Mouse (Mus musculus): ENCODE measurements around the gene Baz2a.

DNA sequence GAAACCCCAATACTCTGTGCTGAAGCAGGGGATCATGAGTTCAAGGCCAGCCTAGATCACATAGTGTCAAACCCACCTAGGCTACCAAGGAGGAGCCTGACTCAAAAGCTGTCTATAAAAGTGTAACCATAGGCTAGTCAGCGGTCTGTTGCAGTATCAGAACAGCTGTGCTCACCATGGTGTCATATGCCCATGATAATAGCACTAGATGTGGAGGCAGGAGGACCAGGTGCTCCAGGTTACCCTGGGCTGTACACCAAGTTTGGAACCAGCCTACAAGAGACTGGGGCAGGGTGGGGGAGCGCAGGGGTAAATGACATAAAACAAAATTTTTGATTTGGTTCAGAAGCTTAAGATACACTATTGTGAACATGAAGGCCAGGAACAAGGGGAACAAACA, 41.6 kb upstream of the Baz2a start:
- TF ChIP-seq POLR2A (IDR thresholded peaks at IDR 0.05; ENCODE audit: low read depth, low read length) (no peak), CTCF (IDR thresholded peaks at IDR 0.05; ENCODE audit: extremely low read depth, insufficient read length, insufficient replicate concordance, low read depth, low read length) (no peak)

All from small intestine, adult 2 months (tissue).